Mouse (Mus musculus) liver, postnatal 0 days (tissue): ENCODE results near the gene Ppfia3. TPM values are rescaled to one million over a fixed set of nuclear protein-coding genes. Genes with fewer than 3 reads are reported as not detected.
"Not testable (repeated sequence)": the region's sequence is repeated elsewhere in the genome, so short reads cannot be mapped to it uniquely, and the experiment has no call there.

Source experiments
- ATAC-seq: fragments of 200-750 bp; cut with Nextera tagmentation; 2 replicates; pipeline ENCODE4 v1.8.0; 2017; ENCODE audit warnings: mild to moderate bottlenecking, moderate library complexity
- DNase-seq: peaks from one replicate; pipeline ENCODE4 v3.0.0-alpha.2; 2016
- H3K27ac ChIP-seq: fragments of 300-500 bp; sonication (generic); 2 replicates; pipeline ENCODE4 v1.5.1; 2014; ENCODE audit warnings: antibody characterized with exemption, moderate library complexity, mild to moderate bottlenecking, low read depth
- H3K27me3 ChIP-seq: fragments of 300-500 bp; sonication (generic); 2 replicates; pipeline ENCODE4 v1.6.1; 2014; ENCODE audit warnings: low read length, control low read depth, mixed read lengths; ENCODE audit not compliant: insufficient read depth
- H3K36me3 ChIP-seq: fragments of 300-500 bp; sonication (generic); replicated peaks from 2 replicates; pipeline ENCODE4 v1.6.1; 2014; ENCODE audit warnings: mild to moderate bottlenecking, control low read depth, low read length, moderate library complexity, mixed read lengths; ENCODE audit not compliant: insufficient read depth
- H3K4me1 ChIP-seq: fragments of 300-500 bp; sonication (generic); 2 replicates; pipeline ENCODE4 v1.6.1; 2014; ENCODE audit warnings: antibody characterized with exemption, mild to moderate bottlenecking, control low read depth; ENCODE audit not compliant: insufficient read depth
- H3K4me2 ChIP-seq: fragments of 300-500 bp; sonication (generic); 2 replicates; pipeline ENCODE4 v1.6.1; 2014; ENCODE audit warnings: low read depth, mild to moderate bottlenecking, low read length, moderate library complexity, mixed read lengths
- H3K4me3 ChIP-seq: fragments of 300-500 bp; sonication (generic); 2 replicates; pipeline ENCODE4 v1.5.1; 2014; ENCODE audit warnings: low read depth, low read length
- H3K9ac ChIP-seq: fragments of 300-500 bp; sonication (generic); replicated peaks from 2 replicates; pipeline ENCODE4 v1.6.1; 2014; ENCODE audit warnings: mild to moderate bottlenecking, moderate library complexity
- H3K9me3 ChIP-seq: fragments of 300-500 bp; sonication (generic); 2 replicates; pipeline ENCODE4 v1.6.1; 2016; ENCODE audit warnings: mild to moderate bottlenecking, control low read depth, low read length, mixed read lengths
- CTCF ChIP-seq: sonication (generic); IDR thresholded peaks from 2 replicates; pipeline ENCODE4 v1.5.1; 2016; ENCODE audit warnings: antibody characterized with exemption, low read depth
- EP300 ChIP-seq: IDR thresholded peaks from 2 replicates; pipeline ENCODE4 v1.6.1; 2016; ENCODE audit warnings: antibody characterized with exemption, low read depth, mild to moderate bottlenecking
- WGBS: fragments of 180-500 bp; shearing (Covaris S2); extraction: QIAGEN DNeasy Blood & Tissue Kit; methylation state at CpG from one replicate; pipeline ENCODE4 v1.1.7; 2014; ENCODE audit not compliant: insufficient replicate concordance; 5-methylcytosine and 5-hydroxymethylcytosine counted together
- polyA plus RNA-seq: library from polyadenylated mRNA; unstranded; fragments of >200 nt; fragmentation: Nextera tagmentation; extraction: Ambion mirVana; gene quantifications from 2 replicates; pipeline ENCODE4 v1.2.1, GENCODE M21; 2015

Ppfia3 gene
- polyA plus RNA-seq, 1 experiment from 2014 or later, result not detected

DNA sequence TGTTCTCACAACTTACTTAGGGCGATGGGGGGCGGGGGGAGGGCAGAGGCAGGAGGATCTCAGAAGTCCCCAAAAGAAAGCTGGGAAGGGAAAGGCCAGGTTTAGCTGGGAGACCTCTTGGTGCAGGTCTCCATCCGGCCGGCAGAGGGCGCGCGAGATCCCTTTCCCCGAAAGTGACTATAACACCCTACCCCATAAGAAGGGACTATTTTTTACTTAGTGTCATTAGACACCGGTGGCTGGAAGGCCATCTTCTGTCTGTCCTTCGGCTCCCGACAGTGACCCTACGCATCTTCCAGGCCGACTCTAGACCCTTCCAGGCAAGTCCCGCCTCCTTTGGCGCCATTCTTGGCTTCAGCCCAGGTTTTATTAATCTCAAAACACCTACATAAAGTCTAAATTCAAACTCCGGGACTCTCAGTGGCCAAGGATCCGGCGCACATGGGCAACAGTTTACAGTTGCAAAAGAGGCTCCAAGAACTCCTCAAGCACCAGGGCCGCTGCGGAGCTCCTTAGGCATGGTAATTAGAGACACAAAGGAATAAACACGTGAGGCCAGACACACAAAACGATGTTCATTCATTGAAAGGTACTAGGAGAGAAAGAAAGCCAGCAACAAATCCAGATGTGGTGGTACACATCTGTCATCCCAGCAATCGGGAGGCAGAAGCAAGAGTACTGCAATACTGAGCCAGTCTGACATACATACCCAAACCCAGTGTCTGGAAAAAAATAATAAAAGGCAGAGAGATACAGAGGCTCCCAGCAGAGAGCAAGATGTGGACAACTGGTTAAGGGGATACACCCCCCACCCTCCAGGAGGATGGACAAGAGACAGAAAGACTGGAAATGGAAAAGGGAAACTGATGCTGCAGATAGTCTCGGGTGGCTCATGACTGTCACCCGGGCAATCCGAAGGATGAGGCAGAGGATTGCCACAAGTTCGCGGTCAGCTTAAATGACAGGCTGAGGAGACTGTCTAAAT, 38.6 kb upstream of the Ppfia3 start, which contains the start of gene Kcna7:
Kcna7 (plus strand) TSS at position 563 of the 985 bp plus-strand sequence.
- no peak within 1 kb of the TSS for H3K27ac ChIP-seq
- DNase-seq, result peak; percentile 68
- H3K36me3 ChIP-seq, result no peaks in the 10 kb centered on the region
- peaks cover 53% of the 10 kb centered on the region for H3K27me3 ChIP-seq
- H3K4me2 ChIP-seq, result peak within 1 kb of the TSS; percentile 61
- peaks cover 10% of the 10 kb centered on the region for H3K4me1 ChIP-seq
- H3K9ac ChIP-seq, result no peak within 1 kb of the TSS
- ATAC-seq, result peak; percentile 52; the same call in 1 of the 2 replicates
- H3K9me3 ChIP-seq, result no peaks in the 10 kb centered on the region
- peak; percentile 91 for TF ChIP-seq CTCF
- TF ChIP-seq EP300, result no peak
- H3K4me3 ChIP-seq, result peak within 1 kb of the TSS; percentile 41
- WGBS, result 12% methylated on average over 28 of the region's 28 CpGs

GRCm38 (mm10) chr7:45403532-45404261, 36.9 kb upstream of the Ppfia3 start:
- no peaks in the 10 kb centered on the region for H3K9me3 ChIP-seq
- H3K4me2 ChIP-seq, result no peak overlapping the region
- WGBS, result 43% methylated on average over 6 of the region's 6 CpGs
- no peaks in the 10 kb centered on the region for H3K36me3 ChIP-seq
- H3K9ac ChIP-seq, result no peak overlapping the region
- H3K27ac ChIP-seq, result no peak overlapping the region
- peaks cover 37% of the 10 kb centered on the region for H3K27me3 ChIP-seq
- ATAC-seq (no peak), DNase-seq (peak; percentile 79)
- TF ChIP-seq EP300 (no peak), CTCF (peak; percentile 77)
- no peak overlapping the region for H3K4me3 ChIP-seq
- H3K4me1 ChIP-seq, result peaks cover 10% of the 10 kb centered on the region

DNA sequence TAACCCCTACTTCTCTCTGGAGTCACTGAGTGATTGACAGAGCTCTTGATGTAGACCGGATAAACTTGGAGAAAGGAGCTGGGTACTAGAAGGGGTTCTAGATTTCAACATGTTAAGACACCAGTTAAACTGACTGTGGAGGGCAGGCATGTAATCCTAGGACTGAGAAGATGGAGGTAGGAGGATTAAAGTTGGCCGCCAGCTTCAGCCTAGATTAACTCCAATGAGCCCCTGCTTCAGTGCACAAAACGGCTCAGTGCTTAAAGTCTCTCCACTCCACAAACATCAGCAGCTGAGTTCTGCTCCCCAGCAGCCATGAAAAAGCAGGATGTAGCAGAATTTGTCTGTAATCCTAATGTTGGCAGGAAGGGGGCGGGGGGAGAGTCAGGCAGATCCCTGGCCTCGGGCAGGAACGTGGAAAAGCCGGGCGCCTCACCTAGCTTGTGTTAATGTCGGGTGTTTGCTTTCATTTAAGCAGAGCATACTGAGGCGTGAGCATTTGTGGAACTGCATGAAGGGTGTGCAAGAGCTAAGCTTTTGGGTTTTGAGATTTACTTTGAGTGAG, 34.8 kb upstream of the Ppfia3 start:
- no peak for TF ChIP-seq CTCF
- no peak for TF ChIP-seq EP300
- Histone ChIP-seq H3K4me2 (no peak overlapping the region), H3K9me3 (no peaks in the 10 kb centered on the region), H3K36me3 (no peaks in the 10 kb centered on the region), H3K27me3 (peaks cover 16% of the 10 kb centered on the region), H3K4me3 (no peak overlapping the region), H3K27ac (no peak overlapping the region), H3K4me1 (peaks cover 8% of the 10 kb centered on the region), H3K9ac (no peak overlapping the region; the same call in 1 of the 2 replicates)
- no peak for ATAC-seq
- WGBS, result 77% methylated on average over 10 of the region's 10 CpGs
- no peak for DNase-seq

DNA sequence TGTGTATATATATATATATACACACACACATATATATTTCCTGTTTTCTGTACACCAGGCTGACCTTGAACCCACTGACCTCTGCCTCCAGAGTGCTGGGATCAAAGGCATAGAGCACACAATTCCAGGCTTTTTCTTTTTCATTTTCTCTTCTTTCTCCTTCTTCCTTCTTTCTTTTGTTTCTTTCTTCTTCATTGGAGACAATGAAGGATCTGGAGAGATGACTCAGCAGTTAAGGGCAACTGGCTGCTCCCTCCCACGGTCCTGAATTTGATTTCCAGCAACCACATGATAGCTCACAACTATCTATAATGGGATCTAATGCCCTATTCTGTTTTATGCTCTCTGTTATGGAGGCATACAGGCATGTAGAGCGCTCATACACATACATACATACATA, 30.0 kb upstream of the Ppfia3 start:
- Histone ChIP-seq H3K36me3 (peaks cover 18% of the 10 kb centered on the region), H3K9me3 (no peaks in the 10 kb centered on the region), H3K4me3 (no peak overlapping the region), H3K9ac (no peak overlapping the region), H3K4me2 (no peak overlapping the region), H3K27ac (no peak overlapping the region), H3K4me1 (peaks cover 16% of the 10 kb centered on the region), H3K27me3 (no peaks in the 10 kb centered on the region)
- no peak for TF ChIP-seq EP300
- no peak for TF ChIP-seq CTCF
- DNase-seq (no peak), ATAC-seq (no peak)
- WGBS, result 60% methylated on average over 2 of the region's 2 CpGs

DNA sequence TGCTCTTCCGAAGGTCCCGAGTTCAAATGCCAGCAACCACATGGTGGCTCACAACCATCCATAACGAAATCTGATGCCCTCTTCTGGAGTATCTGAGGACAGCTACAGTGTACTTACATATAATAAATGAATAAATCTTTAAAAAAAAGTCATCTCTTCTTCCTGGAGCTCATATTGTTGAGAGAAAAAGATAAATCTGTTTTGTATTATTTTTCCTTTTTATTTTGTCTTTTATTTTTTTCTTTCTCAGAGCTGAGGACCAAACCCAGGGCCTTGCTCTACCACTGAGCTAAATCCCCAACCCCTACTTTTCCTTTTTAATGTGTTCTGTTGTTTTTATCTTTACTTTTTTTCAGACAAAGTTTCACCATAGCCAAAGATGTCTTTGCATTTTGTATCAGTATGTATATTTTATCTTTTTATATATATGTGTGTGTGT, 29.5 kb upstream of the Ppfia3 start:
- peak; percentile 42 for TF ChIP-seq CTCF
- DNase-seq, H3K9me3 ChIP-seq, H3K27me3 ChIP-seq: not testable (repeated sequence)
- Histone ChIP-seq H3K4me3 (peak overlapping the region; percentile 55), H3K36me3 (peaks cover 22% of the 10 kb centered on the region), H3K27ac (peak overlapping the region; percentile 66), H3K4me1 (peaks cover 16% of the 10 kb centered on the region), H3K4me2 (peak overlapping the region; percentile 66), H3K9ac (peak overlapping the region; percentile 51; the same call in 1 of the 2 replicates)
- WGBS, result 0% methylated on average over 3 of the region's 3 CpGs
- peak; percentile 49 for ATAC-seq
